In genomic region chr5:38307255-38308101, GRCm38 (mm10) we compare ENCODE assay signal across 7 mouse cellular contexts. TPM values are rescaled to one million over a fixed set of nuclear protein-coding genes. Genes with fewer than 3 reads are reported as not detected.
DNase-seq lines count a peak whose midpoint lies in the region; ATAC-seq lines count a peak whose summit lies in the region.

No protein-coding gene starts in this region.

- H3K36me3 ChIP-seq in intestine, embryonic 15.5 days, result no peaks in the 10 kb centered on the region
- H3K36me3 ChIP-seq in midbrain, embryonic 11.5 days (ENCODE audit: control insufficient read depth, insufficient read depth, low read length), result no peaks in the 10 kb centered on the region

- peak; percentile 92 for ATAC-seq in intestine, embryonic 15.5 days
- ATAC-seq in midbrain, embryonic 11.5 days (ENCODE audit: low FRiP score), result peak; percentile 87

- no peaks in the 10 kb centered on the region for H3K27me3 ChIP-seq in intestine, embryonic 15.5 days (replicated peaks)
- H3K27me3 ChIP-seq in midbrain, embryonic 11.5 days (ENCODE audit: control insufficient read depth, insufficient read depth, low read length), result no peaks in the 10 kb centered on the region; the same call in 1 of the 2 replicates

- peak overlapping the region; percentile 72 for H3K4me2 ChIP-seq in intestine, embryonic 15.5 days (replicated peaks)
- peak overlapping the region; percentile 58 for H3K4me2 ChIP-seq in midbrain, embryonic 11.5 days

- no peak overlapping the region for H3K9ac ChIP-seq in intestine, embryonic 15.5 days
- H3K9ac ChIP-seq in midbrain, embryonic 11.5 days (ENCODE audit: low read length), result peak overlapping the region; percentile 40; the same call in 1 of the 2 replicates

- no peaks in the 10 kb centered on the region for H3K9me3 ChIP-seq in intestine, embryonic 15.5 days
- H3K9me3 ChIP-seq in midbrain, embryonic 11.5 days (ENCODE audit: control insufficient read depth, low read length), result no peaks in the 10 kb centered on the region

- no peak overlapping the region for H3K27ac ChIP-seq in intestine, embryonic 15.5 days
- no peak overlapping the region for H3K27ac ChIP-seq in midbrain, embryonic 11.5 days (ENCODE audit: low read depth, low read length)

- DNase-seq in adrenal gland, adult 18-20 months (ENCODE audit: low spot score in 2 of 2), result peak; percentile 88 to 91
- DNase-seq in embryo, embryonic 11 days, result peak; percentile 94
- DNase-seq in gastrocnemius, postnatal 25 days, result peak; percentile 68
- peak; percentile 92 to 93 for DNase-seq in left cerebral cortex, postnatal 25 days (ENCODE audit: low spot score in 2 of 2)
- DNase-seq in midbrain, embryonic 11.5 days (ENCODE audit: low spot score, missing footprints), result peak; percentile 99
- DNase-seq in skeletal muscle tissue, adult 2 months (ENCODE audit: low read depth, low spot score), result peak; percentile 60

- intact Hi-C loops in left cerebral cortex, postnatal 25 days (cut with DNase I), result loop anchor here (1.0 to 2.0 kb wide), 3 partner anchors 163 to 325 kb away; no protein-coding TSS in a partner anchor

- 9% methylated on average over 26 of the region's 26 CpGs for WGBS in intestine, embryonic 15.5 days
- WGBS in midbrain, embryonic 11.5 days, result 9% methylated on average over 26 of the region's 26 CpGs

- no peaks in the 10 kb centered on the region for H3K4me1 ChIP-seq in intestine, embryonic 15.5 days (replicated peaks)
- no peaks in the 10 kb centered on the region for H3K4me1 ChIP-seq in midbrain, embryonic 11.5 days (ENCODE audit: control insufficient read depth, insufficient read depth, low read length)

- peak overlapping the region; percentile 37 for H3K4me3 ChIP-seq in intestine, embryonic 15.5 days (replicated peaks)
- H3K4me3 ChIP-seq in midbrain, embryonic 11.5 days (ENCODE audit: low read depth, low read length), result peak overlapping the region; percentile 36

RNA-seq across cellular contexts. Expression of gene Drd5, which starts 11.7 kb away (rescaled TPM):
- not detected for total RNA-seq in adrenal gland, adult 18-20 months (2021)
- not detected for total RNA-seq in gastrocnemius, postnatal 25 days (2021)
- polyA plus RNA-seq in intestine, embryonic 15.5 days (2015; fragmentation: Nextera tagmentation; extraction: Ambion mirVana), result not detected in 2 replicates
- 1 to 10 TPM; 1.3 to 1.6 TPM for total RNA-seq in left cerebral cortex, postnatal 25 days (2021)
- polyA plus RNA-seq in midbrain, embryonic 11.5 days (2014; fragmentation: Nextera tagmentation; extraction: Ambion mirVana), result 0.11 TPM in 1 of 2 replicates, not detected in the other

RNA-seq across cellular contexts. Expression of gene Otop1, which starts 31.7 kb away (rescaled TPM):
- total RNA-seq in adrenal gland, adult 18-20 months (2021), result 10 to 100 TPM; 38.4 to 96.2 TPM
- total RNA-seq in gastrocnemius, postnatal 25 days (2021), result under 1 TPM; 0.36 to 0.38 TPM
- not detected in 2 replicates for polyA plus RNA-seq in intestine, embryonic 15.5 days (2015; fragmentation: Nextera tagmentation; extraction: Ambion mirVana)
- total RNA-seq in left cerebral cortex, postnatal 25 days (2021), result not detected
- polyA plus RNA-seq in midbrain, embryonic 11.5 days (2014; fragmentation: Nextera tagmentation; extraction: Ambion mirVana), result 0.07 TPM in 1 of 2 replicates, not detected in the other

RNA-seq across cellular contexts. Expression of gene Tmem128, which starts 47.5 kb away (rescaled TPM):
- 10 to 100 TPM; 36.1 to 39.2 TPM for total RNA-seq in adrenal gland, adult 18-20 months (2021)
- 1 to 10 TPM; 6.1 to 8.1 TPM for total RNA-seq in gastrocnemius, postnatal 25 days (2021)
- polyA plus RNA-seq in intestine, embryonic 15.5 days (2015; fragmentation: Nextera tagmentation; extraction: Ambion mirVana), result 67.9 and 68.6 TPM in 2 replicates
- total RNA-seq in left cerebral cortex, postnatal 25 days (2021), result 10 to 100 TPM; 35.8 to 37.4 TPM
- polyA plus RNA-seq in midbrain, embryonic 11.5 days (2014; fragmentation: Nextera tagmentation; extraction: Ambion mirVana), result 104 and 116 TPM in 2 replicates

Comparison
In these comparisons a context has a peak if more than half of its experiments do, and no peak if none do; other contexts are left out.
1. RNA of gene Otop1, which starts 31.7 kb away (total RNA-seq): 38.4 to 96.2 TPM in adrenal gland, adult 18-20 months; 0.36 to 0.38 TPM in gastrocnemius, postnatal 25 days and not detected in left cerebral cortex, postnatal 25 days; every median in the first group is over 10 times any median in the second.
2. RNA of gene Tmem128, which starts 47.5 kb away (total RNA-seq): 36.1 to 39.2 TPM in adrenal gland, adult 18-20 months and 35.8 to 37.4 TPM in left cerebral cortex, postnatal 25 days; 6.1 to 8.1 TPM in gastrocnemius, postnatal 25 days; every median in the first group is over 4 times any median in the second.
3. Peak in every context shown above with its lines, with median percentiles within 50 percentile points of each other: DNase-seq.